In genomic region chr3:52003663-52004062, GRCm38 (mm10) we compare ENCODE assay signal across 27 mouse cellular contexts.
"Had no signal": no experiment of that assay in that cellular context is flagged by ENCODE, and none has a peak within 500 bp of the region (broad histone marks: within the 10 kb centered on the region; RNA-seq: fewer than 3 reads in every experiment).

No protein-coding gene starts in this region.

- H3K9me3 ChIP-seq: embryonic facial prominence, embryonic 10.5 days; embryonic facial prominence, embryonic 12.5 days; embryonic facial prominence, embryonic 13.5 days; embryonic facial prominence, embryonic 15.5 days; forebrain, embryonic 10.5 days; forebrain, embryonic 12.5 days; forebrain, embryonic 13.5 days; forebrain, embryonic 15.5 days had no signal

- ATAC-seq: forebrain, embryonic 13.5 days; forebrain, embryonic 14.5 days; forebrain, embryonic 15.5 days; forebrain, embryonic 16.5 days; forebrain, postnatal 0 days had no signal

- H3K4me3 ChIP-seq: embryonic facial prominence, embryonic 10.5 days; embryonic facial prominence, embryonic 12.5 days; embryonic facial prominence, embryonic 13.5 days; embryonic facial prominence, embryonic 15.5 days; erythroblast, embryonic 14.5 days; forebrain, embryonic 10.5 days; forebrain, embryonic 12.5 days; forebrain, embryonic 13.5 days; forebrain, embryonic 15.5 days; gastrocnemius, adult 2 months; heart, adult 2 months had no signal

- H3K9ac ChIP-seq: embryonic facial prominence, embryonic 12.5 days; embryonic facial prominence, embryonic 13.5 days; embryonic facial prominence, embryonic 15.5 days; forebrain, embryonic 12.5 days; forebrain, embryonic 13.5 days; forebrain, embryonic 15.5 days; forebrain, postnatal 0 days had no signal

- H3K27me3 ChIP-seq: embryonic facial prominence, embryonic 12.5 days; embryonic facial prominence, embryonic 13.5 days; embryonic facial prominence, embryonic 15.5 days; forebrain, embryonic 12.5 days; forebrain, embryonic 13.5 days; forebrain, embryonic 15.5 days had no signal

- H3K36me3 ChIP-seq: embryonic facial prominence, embryonic 10.5 days; embryonic facial prominence, embryonic 12.5 days; embryonic facial prominence, embryonic 13.5 days; embryonic facial prominence, embryonic 15.5 days; forebrain, embryonic 10.5 days; forebrain, embryonic 12.5 days; forebrain, embryonic 15.5 days had no signal

- H3K27ac ChIP-seq: embryonic facial prominence, embryonic 10.5 days; embryonic facial prominence, embryonic 12.5 days; embryonic facial prominence, embryonic 13.5 days; embryonic facial prominence, embryonic 15.5 days; forebrain, embryonic 10.5 days; forebrain, embryonic 12.5 days; forebrain, embryonic 13.5 days; forebrain, embryonic 15.5 days; gastrocnemius, adult 2 months; heart, adult 2 months had no signal

- H3K4me2 ChIP-seq: embryonic facial prominence, embryonic 12.5 days; embryonic facial prominence, embryonic 13.5 days; embryonic facial prominence, embryonic 15.5 days; forebrain, embryonic 12.5 days; forebrain, embryonic 13.5 days; forebrain, embryonic 15.5 days had no signal

- DNase-seq: cerebellum, adult 8-10 months; cerebellum, adult 9-10 months; cerebellum, adult 9-11 months; cerebellum, postnatal 10 days; cerebellum, postnatal 14 days; cerebellum, postnatal 25 days; cerebellum, postnatal 36 days; embryo, embryonic 11 days; forebrain, postnatal 0 days; gastrocnemius, adult 2 months; gastrocnemius, postnatal 10 days; gastrocnemius, postnatal 14 days; gastrocnemius, postnatal 25 days; gastrocnemius, postnatal 36 days; heart, adult 18-20 months; heart, adult 2 months had no signal
